Mouse (Mus musculus) adrenal gland, postnatal 10 days (tissue): ENCODE measurements around the gene Afmid. TPM values are rescaled to one million over a fixed set of nuclear protein-coding genes. Genes with fewer than 3 reads are reported as not detected.
"Not testable (repeated sequence)": the region's sequence is repeated elsewhere in the genome, so short reads cannot be mapped to it uniquely, and the experiment has no call there.

ENCODE experiments used
- DNase-seq: peaks from one replicate; pipeline ENCODE4 v3.0.0; 2021; ENCODE audit warnings: mixed read lengths
- total RNA-seq, 2 experiments: library from RNA; stranded (reverse); gene quantifications; 2 replicates each; pipeline ENCODE4 v1.2.3; 2021

Afmid gene
- total RNA-seq, 2 experiments from 2014 or later: 14.1 to 17.7 TPM

- DNase-seq: peak; percentile 87
These were observed 1.4 kb upstream of the Afmid start for GRCm38 (mm10) chr11:117824060-117824969.

DNA sequence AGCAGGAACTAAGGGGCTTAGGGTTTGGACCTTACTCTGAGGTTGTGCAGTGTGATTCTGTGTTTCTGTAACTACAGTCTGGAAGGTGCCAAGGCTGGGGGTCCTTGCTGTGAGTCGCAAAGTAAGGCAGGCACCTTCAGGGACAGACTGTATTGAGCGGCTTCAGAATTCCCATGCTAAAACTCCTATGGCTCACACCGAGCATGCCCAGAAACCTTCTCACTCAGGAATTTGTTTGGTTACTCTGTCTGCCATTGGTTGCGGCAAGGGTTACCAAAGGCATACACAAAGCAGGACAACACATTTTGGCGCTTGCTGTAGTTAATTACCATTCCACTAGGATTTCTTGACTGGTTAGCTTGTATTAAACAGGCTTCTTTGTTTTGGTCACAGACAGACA lies 440 bp downstream of the Afmid start:
- peak; percentile 40 for DNase-seq

- DNase-seq: no peak
These were observed 1.2 kb downstream of the Afmid start for GRCm38 (mm10) chr11:117826916-117827315.

DNA sequence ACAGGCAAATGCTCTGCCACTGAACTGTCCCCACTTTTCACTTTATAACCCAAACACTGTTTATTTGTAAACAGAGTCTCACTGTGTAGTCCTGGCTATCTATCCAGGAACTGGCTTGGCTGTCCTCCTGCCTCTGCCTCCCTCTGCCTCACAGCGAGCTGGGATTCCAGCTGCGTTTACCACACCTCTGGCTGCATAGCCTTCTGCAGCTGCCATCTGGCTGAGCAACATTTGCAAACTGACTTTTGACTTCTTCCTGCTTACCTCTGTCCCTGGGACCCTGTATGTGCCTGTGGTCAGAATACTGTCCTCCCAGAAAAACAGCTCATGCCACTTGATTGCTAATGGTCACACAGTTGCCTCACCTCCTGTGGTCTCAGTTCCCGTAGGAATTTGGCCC lies 1.7 kb downstream of the Afmid start:
- DNase-seq: no peak

GRCm38 (mm10) chr11:117828149-117828887 lies 2.6 kb downstream of the Afmid start:
- peak; percentile 59 for DNase-seq

DNA sequence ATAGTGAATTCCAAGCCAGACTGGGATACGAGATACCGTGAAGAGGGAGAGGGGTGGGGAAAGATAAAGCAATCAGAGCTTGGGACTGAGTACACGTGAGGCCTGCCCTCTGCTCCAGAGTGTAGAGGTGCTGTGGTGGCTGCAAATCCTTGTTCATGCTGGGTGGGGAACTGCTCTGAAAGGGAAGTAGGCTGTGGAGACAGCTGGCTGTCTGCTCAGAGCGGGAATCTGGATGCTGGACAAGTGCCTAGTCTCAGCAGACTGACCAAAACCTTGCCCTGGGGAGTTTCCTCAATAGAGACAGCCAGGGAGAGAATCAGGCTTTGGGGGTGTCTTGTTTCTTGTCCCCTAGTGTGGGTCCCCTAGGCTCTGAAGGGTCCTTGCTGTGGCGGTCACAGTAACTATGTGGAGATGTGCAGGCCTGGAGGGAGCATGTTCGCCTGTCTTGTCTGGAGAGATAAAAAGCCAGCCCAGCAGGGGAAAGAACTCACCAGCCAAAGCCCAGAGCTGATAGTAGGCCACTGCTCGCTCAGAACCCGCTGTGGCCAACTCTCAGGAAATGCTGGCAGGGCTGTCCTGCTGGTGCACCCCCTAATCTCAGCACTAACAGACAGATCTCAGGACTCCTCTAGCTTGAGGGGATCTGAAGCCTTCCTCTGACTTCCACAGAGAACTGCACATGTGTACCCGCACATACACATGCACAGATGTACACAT lies 3.3 kb downstream of the Afmid start:
- peak; percentile 62 for DNase-seq

DNA sequence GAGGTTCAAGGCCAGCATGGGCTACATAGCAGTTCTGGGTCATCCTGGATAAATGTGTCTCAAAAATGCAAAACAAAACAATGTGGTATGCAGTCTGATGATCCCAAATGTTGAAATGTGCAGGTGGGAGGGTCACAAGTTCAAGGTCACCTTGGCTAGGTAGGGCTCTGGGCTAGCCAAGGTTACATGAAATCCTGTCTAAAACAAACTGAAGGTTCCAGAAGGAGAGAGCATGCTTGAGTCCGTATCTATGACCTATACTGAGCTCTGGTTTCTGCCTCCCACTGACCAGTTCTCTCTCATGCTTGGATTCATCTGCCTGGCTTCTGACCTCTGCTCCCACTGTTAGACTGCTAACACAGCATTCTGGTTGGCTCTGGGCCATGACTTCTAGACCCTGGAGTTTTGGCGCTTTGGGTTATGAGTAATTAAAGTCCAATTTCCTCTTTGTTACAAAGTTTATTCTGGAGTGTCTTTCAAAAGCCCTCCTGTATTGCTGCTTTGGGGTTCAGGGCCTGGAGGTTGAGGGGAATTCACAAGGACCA lies 4.0 kb downstream of the Afmid start:
- DNase-seq: peak; percentile 67

DNA sequence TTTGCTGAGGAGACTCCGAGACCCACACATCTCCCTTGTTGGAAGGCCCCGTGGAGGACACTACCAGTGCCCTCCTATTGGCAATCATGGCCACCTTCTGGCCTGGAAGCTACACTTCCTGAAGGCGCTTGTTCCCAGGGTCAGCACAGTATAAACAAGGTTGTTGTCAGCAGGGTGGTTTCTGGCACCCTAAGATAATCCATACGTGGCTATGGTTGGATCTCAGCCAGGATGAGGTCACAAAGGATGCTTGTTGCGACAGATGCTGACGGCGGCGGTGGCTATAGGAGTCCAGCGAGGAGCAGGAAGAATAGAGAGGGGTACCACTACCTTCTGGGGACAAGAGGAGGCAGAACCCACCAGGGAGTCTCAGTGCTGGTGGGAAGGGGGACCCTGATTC lies 4.7 kb downstream of the Afmid start:
- DNase-seq: no peak

DNA sequence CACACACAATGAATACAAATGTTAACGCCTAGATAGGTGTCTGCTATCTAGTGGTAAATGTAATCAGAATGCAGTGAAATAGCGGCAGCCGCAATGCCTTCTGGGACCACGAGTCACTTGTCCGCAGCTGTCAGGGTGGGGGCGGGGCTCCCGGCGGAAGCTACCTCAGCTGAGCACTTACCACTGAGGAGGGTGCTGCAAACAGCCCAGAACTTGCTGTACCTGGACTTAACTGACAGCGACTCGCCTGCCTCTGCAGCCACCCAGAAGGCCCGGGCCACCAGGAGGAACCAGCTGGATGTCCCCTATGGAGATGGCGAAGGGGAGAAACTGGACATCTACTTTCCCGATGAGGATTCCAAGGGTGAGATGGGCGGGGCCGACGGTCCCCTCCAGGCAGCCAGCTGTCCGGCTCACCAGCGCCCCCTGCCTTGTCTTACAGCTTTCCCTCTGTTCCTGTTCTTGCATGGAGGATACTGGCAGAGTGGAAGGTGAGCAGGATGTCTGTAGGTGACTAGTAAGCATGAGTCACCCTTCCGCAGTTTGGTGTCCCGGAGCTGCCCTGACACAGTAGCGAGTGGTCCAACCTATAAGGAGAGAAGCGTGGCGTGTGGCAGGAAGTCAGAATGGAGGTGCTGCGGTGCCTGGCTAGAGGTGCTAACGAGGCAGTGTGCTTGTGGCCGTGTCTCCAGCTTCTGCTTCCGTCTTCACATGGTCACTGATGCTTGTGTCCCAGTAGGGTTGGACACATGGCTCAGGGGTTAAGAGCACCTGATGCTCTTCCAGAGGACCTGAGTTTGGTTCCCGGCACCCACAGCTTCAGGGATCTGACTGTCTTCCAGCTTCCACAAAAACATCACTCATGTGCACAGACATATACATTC lies 6.6 kb downstream of the Afmid start:
- peak; percentile 78 for DNase-seq

GRCm38 (mm10) chr11:117833509-117833908 lies 7.8 kb downstream of the Afmid start:
- not testable (repeated sequence) for DNase-seq

GRCm38 (mm10) chr11:117834086-117834485 lies 8.4 kb downstream of the Afmid start:
- DNase-seq: no peak

- peak; percentile 43 for DNase-seq
These were observed 10.6 kb downstream of the Afmid start for GRCm38 (mm10) chr11:117836306-117836705.

GRCm38 (mm10) chr11:117838572-117838971 lies 12.8 kb downstream of the Afmid start:
- DNase-seq: no peak

DNA sequence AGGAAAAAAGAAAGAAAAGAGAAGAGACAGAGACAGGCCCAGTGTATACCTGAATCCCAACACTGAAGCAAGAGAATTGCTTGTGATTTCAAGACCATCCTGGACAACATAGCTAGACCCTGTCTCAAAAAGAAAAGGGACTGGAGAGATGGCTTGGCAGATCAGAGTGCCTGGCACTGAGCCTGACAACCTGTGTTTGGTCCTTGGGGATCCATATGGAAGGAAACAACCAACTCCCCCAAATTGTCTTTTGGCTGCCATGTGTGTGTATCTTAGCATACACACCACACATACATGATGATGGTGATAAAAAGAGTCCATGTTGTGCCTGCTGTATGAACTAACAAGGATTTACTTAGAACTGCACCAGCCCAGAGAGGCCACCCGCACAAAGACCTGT lies 13.3 kb downstream of the Afmid start:
- DNase-seq: no peak

DNA sequence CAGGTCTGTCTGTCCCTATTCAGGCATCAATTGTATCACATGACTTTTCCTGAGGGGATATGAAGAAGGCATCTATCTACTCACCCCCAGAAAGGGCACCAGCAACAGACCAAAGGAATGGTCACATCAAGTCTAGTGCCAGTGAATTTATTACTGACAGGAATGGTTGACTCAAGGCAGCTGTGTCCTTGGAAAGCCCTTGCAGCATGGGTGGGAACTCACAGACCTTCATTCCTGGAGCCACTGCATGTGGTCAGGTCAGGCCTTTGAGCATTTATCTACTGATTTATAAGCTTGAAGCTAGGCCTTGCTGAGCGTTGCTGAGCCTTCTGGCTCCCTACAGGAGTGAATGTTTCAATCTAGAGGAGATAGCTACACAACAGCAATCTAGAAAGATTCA lies 15.2 kb downstream of the Afmid start:
- no peak for DNase-seq

DNA sequence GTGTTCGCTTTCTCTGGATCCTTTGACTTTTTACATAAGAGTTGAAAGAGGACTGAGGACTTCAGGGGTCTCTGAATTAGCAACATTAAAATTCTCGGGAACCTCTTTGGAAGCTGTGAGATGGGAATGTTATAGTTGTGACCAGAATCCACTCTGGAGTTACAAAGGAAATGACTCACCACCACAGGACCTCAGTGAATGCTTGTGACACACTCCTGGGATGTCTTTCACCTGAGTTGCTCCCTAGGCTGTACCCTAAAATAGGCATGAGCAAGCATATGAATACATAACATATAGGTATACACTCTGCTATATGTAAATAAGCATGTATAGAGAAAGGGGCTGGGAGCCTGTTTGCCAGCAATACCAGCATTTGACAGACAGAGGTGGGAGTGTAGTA lies 17.7 kb downstream of the Afmid start:
- DNase-seq: no peak

DNA sequence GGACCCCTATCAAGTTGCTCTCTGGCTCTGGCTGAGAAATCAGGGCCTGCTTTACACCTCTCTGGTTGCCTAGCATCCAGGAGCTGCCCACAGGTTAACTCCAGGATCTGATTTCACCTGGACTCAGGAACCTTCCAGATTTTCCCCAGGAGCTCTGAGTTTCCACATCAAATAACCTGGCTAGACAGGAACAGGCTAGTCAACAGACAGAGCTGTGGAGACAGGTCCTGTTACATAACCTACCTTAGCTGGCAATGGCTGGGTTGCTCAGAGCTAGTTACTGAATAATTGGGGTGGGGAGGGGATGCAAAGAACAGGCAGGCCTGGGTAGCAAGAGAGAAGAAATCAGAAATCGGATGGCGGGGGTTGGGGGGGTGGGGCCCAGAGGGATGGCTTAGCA lies 19.3 kb downstream of the Afmid start:
- no peak for DNase-seq

DNA sequence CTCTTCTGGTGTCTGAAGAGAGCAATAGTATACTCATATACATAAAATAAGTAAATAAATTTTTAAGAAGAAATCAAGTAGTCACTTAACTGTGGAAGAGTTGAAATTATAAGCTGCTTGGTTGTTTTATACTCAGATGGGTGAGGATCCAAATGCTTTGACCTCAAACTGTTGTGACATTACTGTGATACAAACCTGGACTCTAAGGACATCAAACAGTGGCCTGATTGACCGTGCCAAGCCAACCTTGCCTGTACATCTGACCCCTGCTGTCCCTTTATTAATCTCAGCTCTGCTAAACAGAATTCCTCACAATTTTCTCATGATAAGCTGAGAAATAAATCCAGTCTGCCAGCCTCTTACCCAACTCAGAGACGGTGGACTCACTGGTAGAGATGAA lies 19.9 kb downstream of the Afmid start:
- no peak for DNase-seq

DNA sequence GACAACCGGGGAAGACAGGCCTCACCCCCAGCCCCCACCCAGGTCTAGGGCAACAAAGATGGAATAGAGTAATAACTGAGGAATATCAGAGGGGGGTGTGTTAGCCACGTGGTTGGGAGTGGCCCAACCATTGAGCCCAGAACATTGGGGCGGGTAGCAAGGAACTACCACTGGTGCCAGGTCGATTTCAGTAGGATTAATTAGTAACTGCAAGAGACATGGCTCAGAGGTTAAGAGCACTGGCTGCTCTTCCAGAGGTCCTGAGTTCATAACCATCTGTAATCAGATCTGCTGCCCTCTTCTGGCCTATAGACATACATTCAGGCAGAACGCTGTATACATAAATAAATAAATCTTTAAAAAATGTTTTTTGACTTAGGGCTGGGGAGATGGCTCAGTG lies 20.9 kb downstream of the Afmid start:
- no peak for DNase-seq

DNA sequence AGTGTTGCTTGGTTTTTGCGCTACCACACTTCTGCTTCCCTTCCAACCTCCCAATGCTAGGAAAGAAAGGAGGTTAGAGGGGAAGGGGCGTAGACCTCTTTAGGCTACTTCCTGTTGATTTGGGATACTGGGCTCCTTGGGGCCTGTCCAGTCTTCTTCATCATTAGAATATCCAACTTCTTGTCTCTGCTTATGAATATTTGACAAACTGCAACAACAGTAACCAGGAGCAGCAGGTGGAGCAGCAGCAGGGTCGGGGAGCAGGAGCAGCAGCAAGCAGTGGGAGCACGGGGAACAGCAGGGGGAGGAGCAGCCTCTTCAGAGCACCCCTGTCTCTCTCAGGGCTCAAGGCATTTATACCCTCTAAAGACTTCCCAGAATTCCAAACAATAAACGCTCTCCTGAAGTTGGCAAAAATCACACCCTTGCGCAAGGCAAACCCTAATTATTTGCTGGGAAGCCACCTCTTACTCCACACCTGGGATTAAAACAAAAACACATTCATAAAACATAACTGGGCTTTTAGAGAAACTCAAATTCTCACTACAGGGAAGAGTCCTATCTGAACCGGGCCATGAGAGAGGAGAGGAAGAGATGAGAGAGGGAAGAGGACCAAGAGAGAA lies 22.0 kb downstream of the Afmid start:
- DNase-seq: no peak
